Mouse (Mus musculus): ENCODE measurements around the gene Unc5b. TPM values are rescaled to one million over a fixed set of nuclear protein-coding genes. Genes with fewer than 3 reads are reported as not detected.

Unc5b gene
- polyA plus RNA-seq, 1 experiment from 2014 or later, result 13.3 TPM

GRCm38 (mm10) chr10:60790912-60791311, 40.5 kb downstream of the Unc5b start:
- no peaks in the 10 kb centered on the region for H3K27me3 ChIP-seq (ENCODE audit: control insufficient read depth, insufficient read depth, low read length)
- no peaks in the 10 kb centered on the region for H3K9me3 ChIP-seq (ENCODE audit: control insufficient read depth, low read length)
- no peak for ATAC-seq (ENCODE audit: insufficient number of reproducible peaks, insufficient read depth, low FRiP score, low read depth)
- H3K27ac ChIP-seq (replicated peaks in 1 of 2; ENCODE audit: control insufficient read depth in 1 of 2, insufficient read depth in 1 of 2, low read depth in 2 of 2, low read length in 2 of 2), result no peak overlapping the region
- H3K36me3 ChIP-seq (ENCODE audit: control insufficient read depth, insufficient read depth, low read length), result peaks cover 5% of the 10 kb centered on the region
- no peak overlapping the region for H3K9ac ChIP-seq (ENCODE audit: low read length)
- no peak overlapping the region for H3K4me3 ChIP-seq (ENCODE audit: control insufficient read depth in 1 of 2, insufficient read depth in 1 of 2, low read depth in 1 of 2, low read length in 2 of 2)
- peaks cover 38 to 53% of the 10 kb centered on the region in 2 experiments for H3K4me1 ChIP-seq (ENCODE audit: control insufficient read depth in 2 of 2, insufficient read depth in 2 of 2, low read length in 2 of 2)
- WGBS, result 86% methylated on average over 6 of the region's 6 CpGs
- no peak overlapping the region for H3K4me2 ChIP-seq (ENCODE audit: low read length)

GRCm38 (mm10) chr10:60787303-60788074, 43.9 kb downstream of the Unc5b start:
- ATAC-seq (ENCODE audit: insufficient number of reproducible peaks, insufficient read depth, low FRiP score, low read depth), result no peak
- no peaks in the 10 kb centered on the region for H3K27me3 ChIP-seq (ENCODE audit: control insufficient read depth, insufficient read depth, low read length)
- no peak overlapping the region for H3K4me2 ChIP-seq (ENCODE audit: low read length)
- peak overlapping the region; percentile 18; the same call in 1 of the 2 replicates for H3K9ac ChIP-seq (ENCODE audit: low read length)
- H3K27ac ChIP-seq (replicated peaks in 1 of 2; ENCODE audit: control insufficient read depth in 1 of 2, insufficient read depth in 1 of 2, low read depth in 2 of 2, low read length in 2 of 2), result 0 out of 4 replicates have a peak overlapping the region, but pooled peaks of 1 of the 2 experiments have one; percentile 6
- H3K4me3 ChIP-seq (ENCODE audit: control insufficient read depth in 1 of 2, insufficient read depth in 1 of 2, low read depth in 1 of 2, low read length in 2 of 2), result no peak overlapping the region
- no peaks in the 10 kb centered on the region for H3K9me3 ChIP-seq (ENCODE audit: control insufficient read depth, low read length)
- H3K4me1 ChIP-seq (ENCODE audit: control insufficient read depth in 2 of 2, insufficient read depth in 2 of 2, low read length in 2 of 2), result peaks cover 13 to 19% of the 10 kb centered on the region in 2 experiments
- peaks cover 14% of the 10 kb centered on the region for H3K36me3 ChIP-seq (ENCODE audit: control insufficient read depth, insufficient read depth, low read length)
- 72% methylated on average over 16 of the region's 16 CpGs for WGBS

GRCm38 (mm10) chr10:60783608-60784007, 47.8 kb downstream of the Unc5b start:
- no peak for ATAC-seq (ENCODE audit: insufficient number of reproducible peaks, insufficient read depth, low FRiP score, low read depth)
- 0 out of 4 replicates have a peak overlapping the region, but pooled peaks of 1 of the 2 experiments have one; percentile 24 for H3K27ac ChIP-seq (replicated peaks in 1 of 2; ENCODE audit: control insufficient read depth in 1 of 2, insufficient read depth in 1 of 2, low read depth in 2 of 2, low read length in 2 of 2)

GRCm38 (mm10) chr10:60779628-60780027, 51.8 kb downstream of the Unc5b start:
- Histone ChIP-seq H3K4me3 (ENCODE audit: control insufficient read depth in 1 of 2, insufficient read depth in 1 of 2, low read depth in 1 of 2, low read length in 2 of 2) (no peak overlapping the region), H3K4me2 (ENCODE audit: low read length) (no peak overlapping the region), H3K4me1 (ENCODE audit: control insufficient read depth in 2 of 2, insufficient read depth in 2 of 2, low read length in 2 of 2) (peaks cover 0 to 4% of the 10 kb centered on the region in 2 experiments; a peak in 3 of 4 replicates), H3K9me3 (ENCODE audit: control insufficient read depth, low read length) (no peaks in the 10 kb centered on the region), H3K9ac (ENCODE audit: low read length) (no peak overlapping the region), H3K27me3 (ENCODE audit: control insufficient read depth, insufficient read depth, low read length) (no peaks in the 10 kb centered on the region), H3K27ac (replicated peaks in 1 of 2; ENCODE audit: control insufficient read depth in 1 of 2, insufficient read depth in 1 of 2, low read depth in 2 of 2, low read length in 2 of 2) (no peak overlapping the region), H3K36me3 (ENCODE audit: control insufficient read depth, insufficient read depth, low read length) (peaks cover 67% of the 10 kb centered on the region)
- WGBS, result 13% methylated on average over 9 of the region's 9 CpGs
- ATAC-seq (ENCODE audit: insufficient number of reproducible peaks, insufficient read depth, low FRiP score, low read depth), result peak; percentile 23; the same call in 1 of the 2 replicates

More at GRCm38 (mm10) chr10:60783608-60784007, 47.8 kb downstream of the Unc5b start:
- Histone ChIP-seq H3K27me3 (ENCODE audit: control insufficient read depth, insufficient read depth, low read length) (no peaks in the 10 kb centered on the region), H3K4me3 (ENCODE audit: control insufficient read depth in 1 of 2, insufficient read depth in 1 of 2, low read depth in 1 of 2, low read length in 2 of 2) (no peak overlapping the region), H3K9ac (ENCODE audit: low read length) (no peak overlapping the region), H3K9me3 (ENCODE audit: control insufficient read depth, low read length) (no peaks in the 10 kb centered on the region), H3K36me3 (ENCODE audit: control insufficient read depth, insufficient read depth, low read length) (peaks cover 29% of the 10 kb centered on the region), H3K4me2 (ENCODE audit: low read length) (no peak overlapping the region), H3K4me1 (ENCODE audit: control insufficient read depth in 2 of 2, insufficient read depth in 2 of 2, low read length in 2 of 2) (peaks cover 5 to 16% of the 10 kb centered on the region in 2 experiments; a peak in 3 of 4 replicates)
- 43% methylated on average over 2 of the region's 2 CpGs for WGBS

- H3K4me2 ChIP-seq (ENCODE audit: low read length), result no peak overlapping the region
- no peak for ATAC-seq (ENCODE audit: insufficient number of reproducible peaks, insufficient read depth, low FRiP score, low read depth)
- peaks cover 0 to 4% of the 10 kb centered on the region in 2 experiments; a peak in 3 of 4 replicates for H3K4me1 ChIP-seq (ENCODE audit: control insufficient read depth in 2 of 2, insufficient read depth in 2 of 2, low read length in 2 of 2)
- H3K9me3 ChIP-seq (ENCODE audit: control insufficient read depth, low read length), result no peaks in the 10 kb centered on the region
- no peak overlapping the region for H3K4me3 ChIP-seq (ENCODE audit: control insufficient read depth in 1 of 2, insufficient read depth in 1 of 2, low read depth in 1 of 2, low read length in 2 of 2)
- H3K9ac ChIP-seq (ENCODE audit: low read length), result no peak overlapping the region
- WGBS, result 75% methylated on average over 12 of the region's 12 CpGs
- peaks cover 78% of the 10 kb centered on the region for H3K36me3 ChIP-seq (ENCODE audit: control insufficient read depth, insufficient read depth, low read length)
- H3K27ac ChIP-seq (replicated peaks in 1 of 2; ENCODE audit: control insufficient read depth in 1 of 2, insufficient read depth in 1 of 2, low read depth in 2 of 2, low read length in 2 of 2), result no peak overlapping the region
- no peaks in the 10 kb centered on the region for H3K27me3 ChIP-seq (ENCODE audit: control insufficient read depth, insufficient read depth, low read length)
Measured at GRCm38 (mm10) chr10:60778542-60778941, 52.8 kb downstream of the Unc5b start.

- no peak overlapping the region for H3K4me3 ChIP-seq (ENCODE audit: control insufficient read depth in 1 of 2, insufficient read depth in 1 of 2, low read depth in 1 of 2, low read length in 2 of 2)
- no peak overlapping the region for H3K27ac ChIP-seq (replicated peaks in 1 of 2; ENCODE audit: control insufficient read depth in 1 of 2, insufficient read depth in 1 of 2, low read depth in 2 of 2, low read length in 2 of 2)
- H3K4me1 ChIP-seq (ENCODE audit: control insufficient read depth in 2 of 2, insufficient read depth in 2 of 2, low read length in 2 of 2), result peaks cover 7 to 10% of the 10 kb centered on the region in 2 experiments
- no peaks in the 10 kb centered on the region for H3K9me3 ChIP-seq (ENCODE audit: control insufficient read depth, low read length)
- H3K9ac ChIP-seq (ENCODE audit: low read length), result no peak overlapping the region
- H3K4me2 ChIP-seq (ENCODE audit: low read length), result no peak overlapping the region
- WGBS, result 70% methylated on average over 6 of the region's 6 CpGs
- H3K27me3 ChIP-seq (ENCODE audit: control insufficient read depth, insufficient read depth, low read length), result no peaks in the 10 kb centered on the region
- H3K36me3 ChIP-seq (ENCODE audit: control insufficient read depth, insufficient read depth, low read length), result peaks cover 85% of the 10 kb centered on the region
- ATAC-seq (ENCODE audit: insufficient number of reproducible peaks, insufficient read depth, low FRiP score, low read depth), result no peak
Measured at GRCm38 (mm10) chr10:60775473-60775872, 55.9 kb downstream of the Unc5b start.

GRCm38 (mm10) chr10:60774616-60775015, 56.8 kb downstream of the Unc5b start:
- Histone ChIP-seq H3K4me2 (ENCODE audit: low read length) (no peak overlapping the region), H3K27ac (replicated peaks in 1 of 2; ENCODE audit: control insufficient read depth in 1 of 2, insufficient read depth in 1 of 2, low read depth in 2 of 2, low read length in 2 of 2) (no peak overlapping the region), H3K36me3 (ENCODE audit: control insufficient read depth, insufficient read depth, low read length) (peaks cover 94% of the 10 kb centered on the region), H3K4me3 (ENCODE audit: control insufficient read depth in 1 of 2, insufficient read depth in 1 of 2, low read depth in 1 of 2, low read length in 2 of 2) (no peak overlapping the region), H3K9me3 (ENCODE audit: control insufficient read depth, low read length) (no peaks in the 10 kb centered on the region), H3K9ac (ENCODE audit: low read length) (no peak overlapping the region), H3K4me1 (ENCODE audit: control insufficient read depth in 2 of 2, insufficient read depth in 2 of 2, low read length in 2 of 2) (peaks cover 7 to 10% of the 10 kb centered on the region in 2 experiments), H3K27me3 (ENCODE audit: control insufficient read depth, insufficient read depth, low read length) (no peaks in the 10 kb centered on the region)
- no peak for ATAC-seq (ENCODE audit: insufficient number of reproducible peaks, insufficient read depth, low FRiP score, low read depth)
- 95% methylated on average over 13 of the region's 13 CpGs for WGBS
